Mouse (Mus musculus): ENCODE data around the gene Becn1. TPM values are rescaled to one million over a fixed set of nuclear protein-coding genes. Genes with fewer than 3 reads are reported as not detected.

The Becn1 gene
- polyA plus RNA-seq, 1 experiment from 2014 or later, result 174 TPM

- H3K9ac ChIP-seq (ENCODE audit: low read length), result peak overlapping the region; percentile 33
- no peaks in the 10 kb centered on the region for H3K9me3 ChIP-seq (ENCODE audit: control insufficient read depth, low read length)
- DNase-seq (ENCODE audit: low spot score) (peak; percentile 46), ATAC-seq (ENCODE audit: insufficient read depth, low FRiP score, low TSS enrichment) (no peak)
- H3K27me3 ChIP-seq (ENCODE audit: control insufficient read depth, insufficient read depth, low read length), result peaks cover 44% of the 10 kb centered on the region
- peaks cover 34% of the 10 kb centered on the region for H3K4me1 ChIP-seq (ENCODE audit: control insufficient read depth, insufficient read depth, low read length)
- H3K4me3 ChIP-seq (ENCODE audit: low read depth, low read length), result peak overlapping the region; percentile 19
- peak overlapping the region; percentile 53 for H3K4me2 ChIP-seq (ENCODE audit: low read depth)
- H3K36me3 ChIP-seq (ENCODE audit: control insufficient read depth, insufficient read depth, low read length), result no peaks in the 10 kb centered on the region
- WGBS, result 3% methylated on average over 31 of the region's 31 CpGs
- no peak overlapping the region for H3K27ac ChIP-seq (ENCODE audit: low read depth, low read length)
Observed at GRCm38 (mm10) chr11:101264954-101265471, 37.1 kb downstream of the Becn1 start.

- no peaks in the 10 kb centered on the region for H3K36me3 ChIP-seq (ENCODE audit: control insufficient read depth, insufficient read depth, low read length)
- peaks cover 44% of the 10 kb centered on the region for H3K27me3 ChIP-seq (ENCODE audit: control insufficient read depth, insufficient read depth, low read length)
- no peak for ATAC-seq (ENCODE audit: insufficient read depth, low FRiP score, low TSS enrichment)
- H3K27ac ChIP-seq (ENCODE audit: low read depth, low read length), result no peak overlapping the region
- no peaks in the 10 kb centered on the region for H3K9me3 ChIP-seq (ENCODE audit: control insufficient read depth, low read length)
- 13% methylated on average over 3 of the region's 3 CpGs for WGBS
- no peak overlapping the region for H3K9ac ChIP-seq (ENCODE audit: low read length)
- DNase-seq (ENCODE audit: low spot score), result no peak
- H3K4me3 ChIP-seq (ENCODE audit: low read depth, low read length), result peak overlapping the region; percentile 10; the same call in 1 of the 2 replicates
- H3K4me1 ChIP-seq (ENCODE audit: control insufficient read depth, insufficient read depth, low read length), result peaks cover 45% of the 10 kb centered on the region
- peak overlapping the region; percentile 19; the same call in 1 of the 2 replicates for H3K4me2 ChIP-seq (ENCODE audit: low read depth)
Observed at GRCm38 (mm10) chr11:101263989-101264280, 38.2 kb downstream of the Becn1 start.

- H3K27me3 ChIP-seq (ENCODE audit: control insufficient read depth, insufficient read depth, low read length), result peaks cover 44% of the 10 kb centered on the region
- H3K4me2 ChIP-seq (ENCODE audit: low read depth), result peak overlapping the region; percentile 19; the same call in 1 of the 2 replicates
- no peaks in the 10 kb centered on the region for H3K9me3 ChIP-seq (ENCODE audit: control insufficient read depth, low read length)
- H3K4me3 ChIP-seq (ENCODE audit: low read depth, low read length), result peak overlapping the region; percentile 10; the same call in 1 of the 2 replicates
- H3K36me3 ChIP-seq (ENCODE audit: control insufficient read depth, insufficient read depth, low read length), result no peaks in the 10 kb centered on the region
- WGBS, result 2% methylated on average over 32 of the region's 32 CpGs
- ATAC-seq (ENCODE audit: insufficient read depth, low FRiP score, low TSS enrichment) (no peak), DNase-seq (ENCODE audit: low spot score) (no peak)
- no peak overlapping the region for H3K9ac ChIP-seq (ENCODE audit: low read length)
- H3K4me1 ChIP-seq (ENCODE audit: control insufficient read depth, insufficient read depth, low read length), result peaks cover 45% of the 10 kb centered on the region
- no peak overlapping the region for H3K27ac ChIP-seq (ENCODE audit: low read depth, low read length)
Observed at GRCm38 (mm10) chr11:101263138-101263988, 38.7 kb downstream of the Becn1 start.

DNA sequence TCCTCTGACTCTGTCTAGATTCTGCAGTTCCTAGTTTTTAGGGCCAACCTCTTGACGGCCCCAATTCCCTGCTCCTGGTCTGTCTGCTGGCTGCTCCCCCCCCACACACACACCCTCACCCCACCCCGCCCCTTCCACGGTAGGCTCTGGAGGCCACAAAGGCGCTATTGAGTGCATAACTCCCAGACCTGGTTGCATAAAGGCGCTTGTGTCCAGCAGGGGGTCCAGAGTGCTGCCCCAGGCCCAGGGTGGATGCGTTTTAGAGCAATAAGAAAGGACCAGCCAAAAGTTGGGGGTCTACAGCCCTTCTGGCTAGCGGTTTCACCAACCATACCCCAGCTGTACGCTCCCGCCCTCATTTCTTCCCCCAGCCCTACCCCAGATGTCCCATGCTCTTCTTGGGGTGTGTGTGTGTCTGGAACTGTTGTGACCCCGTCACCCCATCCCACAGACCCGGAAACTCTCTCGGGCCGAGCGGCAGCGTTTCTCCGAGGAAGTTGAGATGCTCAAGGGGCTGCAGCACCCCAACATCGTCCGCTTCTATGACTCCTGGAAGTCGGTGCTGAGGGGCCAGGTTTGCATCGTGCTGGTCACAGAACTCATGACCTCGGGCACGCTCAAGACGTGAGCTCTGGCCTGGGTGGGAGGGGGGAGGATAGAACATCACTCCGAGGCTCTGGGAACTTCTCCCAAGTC, 39.7 kb downstream of the Becn1 start:
- Histone ChIP-seq H3K27ac (ENCODE audit: low read depth, low read length) (no peak overlapping the region), H3K9ac (ENCODE audit: low read length) (no peak overlapping the region), H3K4me2 (ENCODE audit: low read depth) (peak overlapping the region; percentile 30), H3K9me3 (ENCODE audit: control insufficient read depth, low read length) (no peaks in the 10 kb centered on the region), H3K4me1 (ENCODE audit: control insufficient read depth, insufficient read depth, low read length) (peaks cover 45% of the 10 kb centered on the region), H3K36me3 (ENCODE audit: control insufficient read depth, insufficient read depth, low read length) (no peaks in the 10 kb centered on the region), H3K27me3 (ENCODE audit: control insufficient read depth, insufficient read depth, low read length) (peaks cover 44% of the 10 kb centered on the region), H3K4me3 (ENCODE audit: low read depth, low read length) (peak overlapping the region; percentile 15)
- ATAC-seq (ENCODE audit: insufficient read depth, low FRiP score, low TSS enrichment), result no peak
- 3% methylated on average over 24 of the region's 24 CpGs for WGBS
- DNase-seq (ENCODE audit: low spot score), result no peak

DNA sequence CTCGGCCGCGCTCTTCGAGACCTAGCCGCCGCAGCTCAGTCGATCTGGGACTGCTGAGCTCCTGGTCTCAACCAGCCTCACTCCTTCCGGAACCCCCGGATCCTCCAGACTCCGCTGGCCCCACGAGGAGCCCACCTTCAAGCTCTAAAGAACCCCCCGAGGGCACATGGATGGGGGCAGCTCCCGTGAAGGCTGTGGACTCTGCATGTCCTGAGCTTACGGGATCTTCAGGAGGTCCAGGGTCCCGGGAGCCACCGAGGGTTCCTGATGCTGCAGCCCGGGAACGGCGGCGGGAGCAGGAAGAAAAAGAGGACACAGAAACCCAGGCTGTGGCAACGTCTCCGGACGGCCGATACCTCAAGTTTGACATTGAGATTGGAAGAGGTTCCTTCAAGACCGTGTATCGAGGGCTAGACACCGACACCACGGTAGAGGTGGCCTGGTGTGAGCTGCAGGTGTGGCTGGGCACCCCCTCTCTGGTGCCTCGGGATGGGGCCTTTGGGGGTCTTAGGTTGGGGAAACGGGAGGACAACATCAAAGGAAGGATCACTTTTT, 41.2 kb downstream of the Becn1 start:
- Histone ChIP-seq H3K4me3 (ENCODE audit: low read depth, low read length) (peak overlapping the region; percentile 37), H3K9me3 (ENCODE audit: control insufficient read depth, low read length) (no peaks in the 10 kb centered on the region), H3K27me3 (ENCODE audit: control insufficient read depth, insufficient read depth, low read length) (peaks cover 42% of the 10 kb centered on the region), H3K4me2 (ENCODE audit: low read depth) (peak overlapping the region; percentile 78), H3K36me3 (ENCODE audit: control insufficient read depth, insufficient read depth, low read length) (no peaks in the 10 kb centered on the region), H3K4me1 (ENCODE audit: control insufficient read depth, insufficient read depth, low read length) (peaks cover 45% of the 10 kb centered on the region), H3K9ac (ENCODE audit: low read length) (peak overlapping the region; percentile 59), H3K27ac (ENCODE audit: low read depth, low read length) (no peak overlapping the region)
- no peak for DNase-seq (ENCODE audit: low spot score)
- 0% methylated on average over 30 of the region's 30 CpGs for WGBS
- ATAC-seq (ENCODE audit: insufficient read depth, low FRiP score, low TSS enrichment), result no peak

GRCm38 (mm10) chr11:101259948-101260825, 41.9 kb downstream of the Becn1 start, which contains the start of gene Wnk4:
Gene Wnk4, plus strand, starts transcription at chr11:101260567.
- Histone ChIP-seq H3K9me3 (ENCODE audit: control insufficient read depth, low read length) (no peaks in the 10 kb centered on the region), H3K4me3 (ENCODE audit: low read depth, low read length) (peak within 1 kb of the TSS; percentile 37), H3K36me3 (ENCODE audit: control insufficient read depth, insufficient read depth, low read length) (no peaks in the 10 kb centered on the region), H3K4me1 (ENCODE audit: control insufficient read depth, insufficient read depth, low read length) (peaks cover 44% of the 10 kb centered on the region), H3K27me3 (ENCODE audit: control insufficient read depth, insufficient read depth, low read length) (peaks cover 38% of the 10 kb centered on the region), H3K4me2 (ENCODE audit: low read depth) (peak within 1 kb of the TSS; percentile 78), H3K27ac (ENCODE audit: low read depth, low read length) (0 out of 2 replicates have a peak within 1 kb of the TSS, but pooled peaks have one; percentile 29), H3K9ac (ENCODE audit: low read length) (peak within 1 kb of the TSS; percentile 59)
- under 1% methylated on average over 35 of the region's 43 CpGs for WGBS
- ATAC-seq (ENCODE audit: insufficient read depth, low FRiP score, low TSS enrichment) (peak; percentile 78), DNase-seq (ENCODE audit: low spot score) (peak; percentile 73)

DNA sequence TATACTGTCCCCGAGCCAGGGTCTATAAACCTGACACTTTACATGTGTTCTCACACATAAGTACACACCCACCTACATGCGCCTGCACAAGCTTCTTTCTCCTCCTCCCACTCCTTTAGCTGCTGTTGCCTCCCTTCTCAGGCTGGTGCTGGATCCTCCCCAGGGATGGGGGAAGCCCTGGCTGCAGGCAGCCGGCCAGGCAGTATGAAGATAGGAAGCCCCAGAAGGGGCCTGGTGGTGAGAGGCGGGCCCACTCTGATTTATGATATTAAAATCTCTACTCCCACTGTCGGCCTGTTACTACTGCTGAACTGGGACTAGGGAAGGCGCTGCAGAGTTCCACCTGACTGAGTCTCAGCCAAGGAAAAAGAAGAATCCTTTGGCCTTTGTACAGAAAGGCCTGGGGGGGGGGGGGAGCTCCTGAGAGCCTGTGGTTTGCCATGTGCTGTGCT, 42.8 kb downstream of the Becn1 start:
- Histone ChIP-seq H3K9ac (ENCODE audit: low read length) (no peak overlapping the region; the same call in 1 of the 2 replicates), H3K4me3 (ENCODE audit: low read depth, low read length) (no peak overlapping the region), H3K9me3 (ENCODE audit: control insufficient read depth, low read length) (no peaks in the 10 kb centered on the region), H3K36me3 (ENCODE audit: control insufficient read depth, insufficient read depth, low read length) (no peaks in the 10 kb centered on the region), H3K27me3 (ENCODE audit: control insufficient read depth, insufficient read depth, low read length) (peaks cover 31% of the 10 kb centered on the region), H3K4me1 (ENCODE audit: control insufficient read depth, insufficient read depth, low read length) (peaks cover 42% of the 10 kb centered on the region), H3K27ac (ENCODE audit: low read depth, low read length) (0 out of 2 replicates have a peak overlapping the region, but pooled peaks have one; percentile 29), H3K4me2 (ENCODE audit: low read depth) (peak overlapping the region; percentile 78)
- ATAC-seq (ENCODE audit: insufficient read depth, low FRiP score, low TSS enrichment) (no peak), DNase-seq (ENCODE audit: low spot score) (no peak)
- WGBS, result 31% methylated on average over 6 of the region's 6 CpGs

All from neural tube, embryonic 11.5 days (tissue).